Mouse (Mus musculus) E14TG2a.4 (cell line): Measurements from ENCODE around the gene Ttll3.

Source experiments
- CTCF ChIP-seq: conservative IDR thresholded peaks from 2 replicates; pipeline ENCODE4 v1.5.1; 2014; ENCODE audit warnings: low read length
- NANOG ChIP-seq: IDR thresholded peaks from 2 replicates; pipeline ENCODE4 v1.6.1; 2014; ENCODE audit warnings: borderline replicate concordance, low read length, mixed read lengths
- POU5F1 ChIP-seq: IDR thresholded peaks from 2 replicates; pipeline ENCODE4 v1.6.1; 2014; ENCODE audit warnings: low read length, borderline replicate concordance

DNA sequence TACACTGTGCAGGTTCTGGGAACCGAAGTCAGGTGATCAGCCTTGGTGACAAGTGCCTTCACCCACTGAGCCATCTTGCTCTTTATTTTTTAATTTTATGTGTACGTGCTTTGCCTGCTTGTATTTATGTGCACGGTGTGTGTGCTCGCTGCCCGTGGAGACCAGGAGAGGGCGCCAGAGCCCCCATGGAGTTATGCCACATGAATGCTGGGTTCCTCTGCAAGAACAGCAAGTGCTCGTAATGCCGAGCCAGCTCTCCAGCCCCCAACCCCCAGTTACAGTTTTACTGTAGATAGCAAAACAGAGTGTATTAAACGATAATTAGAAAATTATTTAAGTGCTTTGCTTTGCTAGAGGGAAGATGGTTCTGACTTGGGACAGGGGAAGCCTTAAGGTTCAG, 17.6 kb downstream of the Ttll3 start:
- TF ChIP-seq CTCF (peak; percentile 96), POU5F1 (no peak), NANOG (no peak)
